Mouse (Mus musculus) bone marrow macrophage, adult 2 months (primary cell): ENCODE measurements at regions not wholly inside any gene's neighbourhood (a gene's known extent, or its start where the extent isn't known, plus 50 kb on each side); places are given as distances from the start of the nearest gene placed in this dataset.
"Not testable (repeated sequence)": the region's sequence is repeated elsewhere in the genome, so short reads cannot be mapped to it uniquely, and the experiment has no call there.

Experiments used
- H3K27ac ChIP-seq: 2 replicates; pipeline ENCODE4 v1.5.1; 2012; ENCODE audit warnings: low read depth, low read length; ENCODE audit not compliant: insufficient read depth
- H3K4me1 ChIP-seq: 2 replicates; pipeline ENCODE4 v1.6.1; 2012; ENCODE audit warnings: low read length; ENCODE audit not compliant: control insufficient read depth, insufficient read depth
- H3K4me3 ChIP-seq: 2 replicates; pipeline ENCODE4 v1.5.1; 2012; ENCODE audit warnings: mild to moderate bottlenecking, low read length, moderate library complexity; ENCODE audit not compliant: insufficient read depth
- CTCF ChIP-seq: IDR thresholded peaks from 2 replicates; pipeline ENCODE4 v1.5.1; 2012; ENCODE audit warnings: low read depth, mild to moderate bottlenecking, low read length, moderate library complexity
- POLR2A ChIP-seq: IDR thresholded peaks from 2 replicates; pipeline ENCODE4 v1.6.1; 2012; ENCODE audit warnings: mild to moderate bottlenecking, low read depth, low read length, borderline replicate concordance

- H3K27ac ChIP-seq = no peak overlapping the region
- H3K4me3 ChIP-seq = no peak overlapping the region
- H3K4me1 ChIP-seq = no peaks in the 10 kb centered on the region
- TF ChIP-seq CTCF = no peak
Measured at GRCm38 (mm10) chr2:17898780-17899179, 98.0 kb downstream of the H2al2a start.

GRCm38 (mm10) chr2:17896036-17896435, 100.7 kb downstream of the H2al2a start:
- H3K27ac ChIP-seq = no peak overlapping the region
- TF ChIP-seq POLR2A (no peak), CTCF (no peak)
- H3K4me1 ChIP-seq = no peaks in the 10 kb centered on the region
- no peak overlapping the region for H3K4me3 ChIP-seq

- H3K4me1 ChIP-seq, H3K4me3 ChIP-seq, H3K27ac ChIP-seq: not testable (repeated sequence)
Measured at GRCm38 (mm10) chr2:17892661-17893060, 104.1 kb downstream of the H2al2a start.

- H3K4me1 ChIP-seq = no peaks in the 10 kb centered on the region
- H3K27ac ChIP-seq = no peak overlapping the region
- no peak overlapping the region for H3K4me3 ChIP-seq
- TF ChIP-seq CTCF (no peak), POLR2A (no peak)
Measured at GRCm38 (mm10) chr2:17887699-17888098, 109.1 kb downstream of the H2al2a start.

- TF ChIP-seq CTCF (no peak), POLR2A (no peak)
- H3K4me1 ChIP-seq = no peaks in the 10 kb centered on the region
- no peak overlapping the region for H3K27ac ChIP-seq
- no peak overlapping the region for H3K4me3 ChIP-seq
Measured at GRCm38 (mm10) chr2:17882389-17882788, 114.4 kb downstream of the H2al2a start.

GRCm38 (mm10) chr2:17880800-17881717, 115.7 kb downstream of the H2al2a start:
- Histone ChIP-seq H3K27ac (no peak overlapping the region), H3K4me3 (no peak overlapping the region), H3K4me1 (no peaks in the 10 kb centered on the region)
- TF ChIP-seq CTCF (no peak), POLR2A (no peak)

GRCm38 (mm10) chr2:17877901-17878300, 118.9 kb downstream of the H2al2a start:
- no peak for TF ChIP-seq POLR2A
- TF ChIP-seq CTCF = no peak
- H3K4me3 ChIP-seq = no peak overlapping the region
- no peaks in the 10 kb centered on the region for H3K4me1 ChIP-seq
- no peak overlapping the region for H3K27ac ChIP-seq

- H3K4me1 ChIP-seq = no peaks in the 10 kb centered on the region
- H3K27ac ChIP-seq = no peak overlapping the region
- no peak overlapping the region for H3K4me3 ChIP-seq
- no peak for TF ChIP-seq POLR2A
- no peak for TF ChIP-seq CTCF
Measured at GRCm38 (mm10) chr2:17876942-17877341, 119.8 kb downstream of the H2al2a start.

- TF ChIP-seq POLR2A (no peak), CTCF (no peak)
- H3K4me1 ChIP-seq = no peaks in the 10 kb centered on the region
- no peak overlapping the region for H3K4me3 ChIP-seq
- no peak overlapping the region for H3K27ac ChIP-seq
Measured at GRCm38 (mm10) chr2:17876155-17876554, 120.6 kb downstream of the H2al2a start.

- Histone ChIP-seq H3K4me3 (no peak overlapping the region), H3K27ac (no peak overlapping the region), H3K4me1 (no peaks in the 10 kb centered on the region)
- TF ChIP-seq CTCF = no peak
- no peak for TF ChIP-seq POLR2A
Measured at GRCm38 (mm10) chr2:17870562-17870961, 126.2 kb downstream of the H2al2a start.
